Mouse (Mus musculus): ENCODE results near the gene Ncbp1. TPM values are rescaled to one million over a fixed set of nuclear protein-coding genes. Genes with fewer than 3 reads are reported as not detected.

Gene Ncbp1
- total and polyA plus RNA-seq, 3 experiments = 14.9 to 21.0 (median 19.1) TPM

- H3K9ac ChIP-seq (ENCODE audit: low read depth, low read length) = no peak overlapping the region
- H3K79me2 ChIP-seq (replicated peaks; ENCODE audit: control insufficient read depth, insufficient read depth, low read length) = no peaks in the 10 kb centered on the region
- H3K4me3 ChIP-seq = no peak overlapping the region
- H3K27me3 ChIP-seq (ENCODE audit: control insufficient read depth, insufficient read depth, low read length) = no peaks in the 10 kb centered on the region
- H3K36me3 ChIP-seq (ENCODE audit: control insufficient read depth, insufficient read depth, low read length) = no peaks in the 10 kb centered on the region
- DNase-seq = no peak
- no peak overlapping the region for H3K27ac ChIP-seq
- intact Hi-C loops (cut with DNase I) = no loop called here
- WGBS = 93% methylated on average over 7 of the region's 7 CpGs
- peaks cover 6% of the 10 kb centered on the region; the same call in 1 of the 2 replicates for H3K4me1 ChIP-seq (ENCODE audit: control insufficient read depth, insufficient read depth, low read length)
- TF ChIP-seq EP300 (IDR thresholded peaks at IDR 0.05; ENCODE audit: insufficient read depth, low read depth, low read length) (no peak), CTCF (IDR thresholded peaks at IDR 0.05) (no peak), POLR2A (IDR thresholded peaks at IDR 0.05; ENCODE audit: insufficient read depth, low read depth, low read length) (no peak)
Observed at GRCm38 (mm10) chr4:46096546-46096945, 41.9 kb upstream of the Ncbp1 start.

DNA sequence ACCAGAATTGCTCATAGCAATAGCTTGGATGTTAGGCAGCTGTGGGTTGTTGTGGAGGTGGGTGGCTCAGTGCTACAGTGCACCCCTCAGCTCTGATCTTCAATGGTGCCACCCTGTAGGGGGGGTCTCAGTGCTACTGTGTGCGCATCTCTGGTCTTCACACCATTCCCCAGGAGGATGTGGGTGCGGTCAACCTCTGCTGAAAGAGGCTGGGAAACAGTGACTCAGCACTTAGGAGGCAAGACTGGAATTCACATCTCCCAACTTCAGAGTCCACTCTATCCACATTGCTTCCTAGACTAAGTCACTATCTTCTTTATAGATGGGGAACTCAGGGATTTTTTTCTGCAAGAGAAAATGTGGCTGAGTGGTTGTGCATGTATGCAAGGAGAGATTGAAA lies 40.8 kb upstream of the Ncbp1 start:
- no peak for DNase-seq
- no peak overlapping the region for H3K27ac ChIP-seq
- no peak overlapping the region for H3K9ac ChIP-seq (ENCODE audit: low read depth, low read length)
- H3K4me1 ChIP-seq (ENCODE audit: control insufficient read depth, insufficient read depth, low read length) = peaks cover 6% of the 10 kb centered on the region; the same call in 1 of the 2 replicates
- WGBS = 79% methylated on average over 2 of the region's 2 CpGs
- TF ChIP-seq POLR2A (IDR thresholded peaks at IDR 0.05; ENCODE audit: insufficient read depth, low read depth, low read length) = no peak
- no peak for TF ChIP-seq EP300 (IDR thresholded peaks at IDR 0.05; ENCODE audit: insufficient read depth, low read depth, low read length)
- no peak for TF ChIP-seq CTCF (IDR thresholded peaks at IDR 0.05)
- intact Hi-C loops (cut with DNase I) = no loop called here
- no peaks in the 10 kb centered on the region for H3K79me2 ChIP-seq (replicated peaks; ENCODE audit: control insufficient read depth, insufficient read depth, low read length)
- H3K27me3 ChIP-seq (ENCODE audit: control insufficient read depth, insufficient read depth, low read length) = no peaks in the 10 kb centered on the region
- no peaks in the 10 kb centered on the region for H3K36me3 ChIP-seq (ENCODE audit: control insufficient read depth, insufficient read depth, low read length)
- H3K4me3 ChIP-seq = no peak overlapping the region

DNA sequence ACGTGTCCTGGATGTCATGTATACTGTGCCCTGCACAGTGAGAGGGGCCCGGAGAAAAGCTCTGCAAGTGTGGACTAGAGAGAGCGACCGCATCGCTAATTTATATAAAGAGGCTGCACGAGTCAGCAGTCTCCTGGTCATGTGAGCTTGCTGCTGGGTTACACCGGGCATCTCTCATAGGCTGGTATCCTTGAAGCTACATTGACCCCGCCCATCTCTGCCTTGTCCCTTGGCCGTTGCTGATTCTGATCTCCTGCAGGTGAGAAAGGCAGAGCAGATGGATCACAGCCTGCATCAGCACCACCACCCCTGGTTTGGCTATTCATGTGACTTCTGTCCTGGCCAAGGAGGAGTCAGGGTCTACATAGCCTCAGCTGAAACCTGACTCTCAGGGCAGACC lies 39.3 kb upstream of the Ncbp1 start:
- Histone ChIP-seq H3K79me2 (replicated peaks; ENCODE audit: control insufficient read depth, insufficient read depth, low read length) (no peaks in the 10 kb centered on the region), H3K4me1 (ENCODE audit: control insufficient read depth, insufficient read depth, low read length) (peaks cover 6% of the 10 kb centered on the region; the same call in 1 of the 2 replicates), H3K27ac (no peak overlapping the region), H3K9ac (ENCODE audit: low read depth, low read length) (no peak overlapping the region), H3K36me3 (ENCODE audit: control insufficient read depth, insufficient read depth, low read length) (no peaks in the 10 kb centered on the region), H3K27me3 (ENCODE audit: control insufficient read depth, insufficient read depth, low read length) (no peaks in the 10 kb centered on the region), H3K4me3 (no peak overlapping the region)
- TF ChIP-seq CTCF (IDR thresholded peaks at IDR 0.05) (no peak), POLR2A (IDR thresholded peaks at IDR 0.05; ENCODE audit: insufficient read depth, low read depth, low read length) (no peak), EP300 (IDR thresholded peaks at IDR 0.05; ENCODE audit: insufficient read depth, low read depth, low read length) (no peak)
- WGBS = 76% methylated on average over 9 of the region's 9 CpGs
- intact Hi-C loops (cut with DNase I) = no loop called here
- DNase-seq = no peak

DNA sequence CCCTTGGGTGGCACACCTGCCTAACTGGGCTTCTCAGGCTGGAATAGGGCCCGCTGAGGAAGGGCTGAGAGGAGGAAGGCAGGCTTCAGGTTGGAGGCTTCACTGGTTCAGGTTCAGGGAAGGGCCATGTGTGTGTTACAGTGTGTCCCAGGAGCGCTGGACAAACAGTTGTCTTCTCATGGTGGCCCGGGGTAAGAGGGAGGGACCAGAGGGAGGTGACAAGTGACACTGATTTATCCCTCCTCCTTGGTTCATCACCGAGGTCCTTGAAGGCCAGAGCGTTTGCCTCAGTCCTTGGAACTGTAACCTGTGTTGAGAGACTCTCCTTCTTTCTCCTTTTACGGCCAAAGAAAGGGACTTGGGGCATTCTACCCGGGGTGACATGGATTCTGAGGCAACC lies 37.9 kb upstream of the Ncbp1 start:
- no peak overlapping the region for H3K4me3 ChIP-seq
- WGBS = 39% methylated on average over 7 of the region's 7 CpGs
- intact Hi-C loops (cut with DNase I) = no loop called here
- peaks cover 6% of the 10 kb centered on the region; the same call in 1 of the 2 replicates for H3K4me1 ChIP-seq (ENCODE audit: control insufficient read depth, insufficient read depth, low read length)
- H3K79me2 ChIP-seq (replicated peaks; ENCODE audit: control insufficient read depth, insufficient read depth, low read length) = no peaks in the 10 kb centered on the region
- no peak overlapping the region for H3K9ac ChIP-seq (ENCODE audit: low read depth, low read length)
- TF ChIP-seq POLR2A (IDR thresholded peaks at IDR 0.05; ENCODE audit: insufficient read depth, low read depth, low read length) = no peak
- H3K36me3 ChIP-seq (ENCODE audit: control insufficient read depth, insufficient read depth, low read length) = no peaks in the 10 kb centered on the region
- peak overlapping the region; percentile 51 for H3K27ac ChIP-seq
- no peak for DNase-seq
- no peaks in the 10 kb centered on the region for H3K27me3 ChIP-seq (ENCODE audit: control insufficient read depth, insufficient read depth, low read length)

DNA sequence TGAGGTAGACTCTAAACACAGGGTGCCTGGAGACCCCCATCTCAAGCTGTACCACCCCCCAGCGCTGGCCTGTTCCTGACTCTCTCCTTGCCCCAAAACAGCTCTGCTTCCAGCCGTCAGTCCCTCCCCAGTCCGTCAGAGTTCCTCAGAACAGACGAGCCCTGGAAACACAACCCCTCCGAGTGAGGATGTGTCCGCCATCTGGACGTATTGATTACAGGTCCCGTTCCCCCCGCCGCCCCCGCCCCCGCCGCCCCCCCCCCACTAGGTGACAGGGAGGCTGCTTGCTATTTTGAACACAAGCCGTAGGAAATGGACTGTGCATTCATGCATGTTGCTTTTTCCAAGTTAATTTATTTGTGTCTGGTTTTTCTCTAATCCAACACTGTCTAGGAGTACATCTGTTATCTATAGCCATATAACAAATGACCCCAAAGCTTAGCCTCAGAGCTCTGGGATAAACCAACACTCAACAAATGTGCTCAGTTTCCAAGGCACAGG lies 37.2 kb upstream of the Ncbp1 start:
- WGBS = 28% methylated on average over 14 of the region's 14 CpGs
- H3K4me1 ChIP-seq (ENCODE audit: control insufficient read depth, insufficient read depth, low read length) = peaks cover 6% of the 10 kb centered on the region; the same call in 1 of the 2 replicates
- no peaks in the 10 kb centered on the region for H3K79me2 ChIP-seq (replicated peaks; ENCODE audit: control insufficient read depth, insufficient read depth, low read length)
- H3K27ac ChIP-seq = no peak overlapping the region; the same call in 1 of the 2 replicates
- no peaks in the 10 kb centered on the region for H3K27me3 ChIP-seq (ENCODE audit: control insufficient read depth, insufficient read depth, low read length)
- DNase-seq = no peak
- intact Hi-C loops (cut with DNase I) = no loop called here
- H3K4me3 ChIP-seq = no peak overlapping the region
- no peak for TF ChIP-seq CTCF (IDR thresholded peaks at IDR 0.05)
- TF ChIP-seq POLR2A (IDR thresholded peaks at IDR 0.05; ENCODE audit: insufficient read depth, low read depth, low read length) = no peak
- TF ChIP-seq EP300 (IDR thresholded peaks at IDR 0.05; ENCODE audit: insufficient read depth, low read depth, low read length) = no peak
- H3K36me3 ChIP-seq (ENCODE audit: control insufficient read depth, insufficient read depth, low read length) = no peaks in the 10 kb centered on the region
- H3K9ac ChIP-seq (ENCODE audit: low read depth, low read length) = no peak overlapping the region

DNA sequence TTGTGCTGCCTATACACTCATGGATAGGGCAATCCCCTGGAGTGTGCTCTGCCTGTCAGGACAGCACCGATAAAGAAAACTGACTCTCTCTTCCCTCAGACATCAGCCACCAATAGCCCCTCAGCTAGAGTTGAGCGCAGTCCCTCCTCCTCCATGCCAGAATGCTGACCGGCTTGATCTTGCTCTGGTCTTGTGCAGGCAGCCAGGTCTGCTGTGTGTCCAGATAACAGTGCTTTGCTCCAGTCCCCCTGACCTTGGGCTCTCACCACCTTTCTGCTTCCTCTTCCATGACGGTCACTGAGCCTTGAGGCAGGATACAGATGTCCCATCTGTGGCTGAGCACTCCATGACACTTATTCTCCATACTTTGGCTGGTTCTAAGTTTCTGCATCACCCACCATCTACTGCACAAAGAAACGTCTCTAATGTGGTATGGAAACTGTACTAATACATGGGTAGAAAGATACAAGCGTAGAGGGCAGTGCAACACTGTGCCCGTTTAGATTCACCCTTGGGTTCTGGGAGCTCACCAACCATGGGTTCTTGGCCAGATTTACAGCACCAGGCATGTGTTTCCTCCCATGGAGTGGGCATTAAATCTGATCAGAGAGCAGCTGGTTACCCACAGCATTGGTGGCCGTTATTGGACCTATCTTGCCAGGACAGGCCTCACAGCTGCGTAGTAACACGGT lies 36.2 kb upstream of the Ncbp1 start:
- Histone ChIP-seq H3K36me3 (ENCODE audit: control insufficient read depth, insufficient read depth, low read length) (no peaks in the 10 kb centered on the region), H3K9ac (ENCODE audit: low read depth, low read length) (no peak overlapping the region), H3K4me1 (ENCODE audit: control insufficient read depth, insufficient read depth, low read length) (peaks cover 6% of the 10 kb centered on the region; the same call in 1 of the 2 replicates), H3K27ac (no peak overlapping the region), H3K27me3 (ENCODE audit: control insufficient read depth, insufficient read depth, low read length) (no peaks in the 10 kb centered on the region), H3K79me2 (replicated peaks; ENCODE audit: control insufficient read depth, insufficient read depth, low read length) (no peaks in the 10 kb centered on the region), H3K4me3 (no peak overlapping the region)
- intact Hi-C loops (cut with DNase I) = no loop called here
- 76% methylated on average over 10 of the region's 10 CpGs for WGBS
- no peak for TF ChIP-seq CTCF (IDR thresholded peaks at IDR 0.05)
- TF ChIP-seq EP300 (IDR thresholded peaks at IDR 0.05; ENCODE audit: insufficient read depth, low read depth, low read length) = no peak
- no peak for TF ChIP-seq POLR2A (IDR thresholded peaks at IDR 0.05; ENCODE audit: insufficient read depth, low read depth, low read length)
- DNase-seq = no peak

All from heart, adult 2 months (tissue).